Mouse (Mus musculus): ENCODE measurements around the gene Apom. TPM values are rescaled to one million over a fixed set of nuclear protein-coding genes. Genes with fewer than 3 reads are reported as not detected.

Gene Apom
- polyA plus RNA-seq, 1 experiment from 2014 or later, result 0.19 TPM

GRCm38 (mm10) chr17:35147922-35148639 lies 16.2 kb upstream of the Apom start:
- no peak overlapping the region for H3K4me2 ChIP-seq (replicated peaks; ENCODE audit: low read depth, low read length)
- DNase-seq (ENCODE audit: low spot score) (no peak), ATAC-seq (no peak)
- H3K4me1 ChIP-seq (ENCODE audit: insufficient read depth, low read depth, low read length), result no peaks in the 10 kb centered on the region
- no peaks in the 10 kb centered on the region for H3K9me3 ChIP-seq (ENCODE audit: low read length)
- whole genome bisulfite sequencing, result 55% methylated on average over 5 of the region's 5 CpGs
- H3K9ac ChIP-seq (replicated peaks; ENCODE audit: low read depth), result no peak overlapping the region
- H3K36me3 ChIP-seq (ENCODE audit: insufficient read depth, low read length), result peaks cover 69% of the 10 kb centered on the region
- no peak for TF ChIP-seq CTCF (IDR thresholded peaks at IDR 0.05)
- no peak for TF ChIP-seq EP300 (IDR thresholded peaks at IDR 0.05)
- no peak overlapping the region for H3K27ac ChIP-seq (ENCODE audit: low read length)
- no peaks in the 10 kb centered on the region for H3K27me3 ChIP-seq (replicated peaks; ENCODE audit: insufficient read depth, low read length)
- H3K4me3 ChIP-seq (ENCODE audit: low read depth, low read length), result no peak overlapping the region

DNA sequence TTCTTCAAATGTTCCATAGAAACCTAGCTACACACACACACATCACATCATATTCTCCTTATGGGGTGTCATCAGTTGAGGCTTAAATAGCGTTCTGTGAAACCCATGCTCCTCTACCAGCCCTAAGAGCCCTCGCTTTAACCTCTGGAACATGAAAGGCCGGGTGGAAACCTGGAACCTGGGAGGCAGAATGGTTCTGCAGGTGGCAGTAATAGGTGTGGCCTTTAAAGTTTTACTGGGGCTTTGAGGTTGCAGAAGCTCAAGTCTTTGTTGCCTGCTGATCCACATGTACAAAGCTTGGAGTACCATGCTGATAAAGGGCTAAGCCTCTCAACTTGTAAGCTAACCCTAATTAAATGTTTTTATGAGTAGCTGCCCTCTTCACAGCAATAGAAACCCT lies 15.5 kb upstream of the Apom start:
- Histone ChIP-seq H3K36me3 (ENCODE audit: insufficient read depth, low read length) (peaks cover 69% of the 10 kb centered on the region), H3K4me2 (replicated peaks; ENCODE audit: low read depth, low read length) (no peak overlapping the region), H3K9me3 (ENCODE audit: low read length) (no peaks in the 10 kb centered on the region), H3K27ac (ENCODE audit: low read length) (no peak overlapping the region), H3K9ac (replicated peaks; ENCODE audit: low read depth) (no peak overlapping the region), H3K27me3 (replicated peaks; ENCODE audit: insufficient read depth, low read length) (no peaks in the 10 kb centered on the region), H3K4me3 (ENCODE audit: low read depth, low read length) (no peak overlapping the region), H3K4me1 (ENCODE audit: insufficient read depth, low read depth, low read length) (no peaks in the 10 kb centered on the region)
- TF ChIP-seq EP300 (IDR thresholded peaks at IDR 0.05), result no peak
- TF ChIP-seq CTCF (IDR thresholded peaks at IDR 0.05), result no peak
- WGBS, result 63% methylated on average over 3 of the region's 3 CpGs
- ATAC-seq, result no peak
- no peak for DNase-seq (ENCODE audit: low spot score)

DNA sequence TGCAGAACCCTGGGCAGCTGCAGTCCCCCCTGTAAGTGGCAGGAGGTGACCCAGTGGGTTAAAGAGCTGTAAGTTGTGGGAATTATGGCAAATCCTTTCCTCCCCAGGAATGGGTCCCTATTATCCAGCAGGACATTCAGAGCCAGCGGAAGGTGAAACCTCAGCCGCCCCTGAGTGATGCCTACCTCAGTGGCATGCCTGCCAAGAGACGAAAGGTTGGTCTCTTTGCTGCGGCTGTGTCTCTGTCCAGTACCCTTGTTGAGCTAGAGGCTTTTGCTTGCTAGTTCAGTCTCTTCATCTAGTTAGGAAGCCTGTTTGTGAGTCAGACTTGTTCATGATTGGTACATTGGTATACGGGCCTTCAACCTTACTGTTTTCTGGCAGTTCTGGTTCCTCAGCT lies 14.3 kb upstream of the Apom start:
- 83% methylated on average over 5 of the region's 5 CpGs for WGBS
- DNase-seq (ENCODE audit: low spot score) (no peak), ATAC-seq (no peak)
- Histone ChIP-seq H3K9me3 (ENCODE audit: low read length) (no peaks in the 10 kb centered on the region), H3K4me3 (ENCODE audit: low read depth, low read length) (no peak overlapping the region), H3K27me3 (replicated peaks; ENCODE audit: insufficient read depth, low read length) (no peaks in the 10 kb centered on the region), H3K9ac (replicated peaks; ENCODE audit: low read depth) (no peak overlapping the region), H3K4me1 (ENCODE audit: insufficient read depth, low read depth, low read length) (no peaks in the 10 kb centered on the region), H3K4me2 (replicated peaks; ENCODE audit: low read depth, low read length) (no peak overlapping the region), H3K36me3 (ENCODE audit: insufficient read depth, low read length) (peaks cover 71% of the 10 kb centered on the region), H3K27ac (ENCODE audit: low read length) (no peak overlapping the region)
- TF ChIP-seq EP300 (IDR thresholded peaks at IDR 0.05) (no peak), CTCF (IDR thresholded peaks at IDR 0.05) (no peak)

- ATAC-seq, result no peak
- H3K9ac ChIP-seq (replicated peaks; ENCODE audit: low read depth), result no peak overlapping the region
Measured at GRCm38 (mm10) chr17:35141971-35142370, 10.1 kb upstream of the Apom start.

GRCm38 (mm10) chr17:35140490-35140996 lies 8.7 kb upstream of the Apom start:
- Histone ChIP-seq H3K4me2 (replicated peaks; ENCODE audit: low read depth, low read length) (no peak overlapping the region), H3K4me3 (ENCODE audit: low read depth, low read length) (no peak overlapping the region), H3K9ac (replicated peaks; ENCODE audit: low read depth) (no peak overlapping the region), H3K4me1 (ENCODE audit: insufficient read depth, low read depth, low read length) (no peaks in the 10 kb centered on the region; the same call in 1 of the 2 replicates), H3K36me3 (ENCODE audit: insufficient read depth, low read length) (peaks cover 61% of the 10 kb centered on the region), H3K9me3 (ENCODE audit: low read length) (no peaks in the 10 kb centered on the region), H3K27me3 (replicated peaks; ENCODE audit: insufficient read depth, low read length) (no peaks in the 10 kb centered on the region), H3K27ac (ENCODE audit: low read length) (no peak overlapping the region; the same call in 1 of the 2 replicates)
- WGBS, result 73% methylated on average over 16 of the region's 16 CpGs
- no peak for DNase-seq (ENCODE audit: low spot score)
- no peak for TF ChIP-seq EP300 (IDR thresholded peaks at IDR 0.05)
- no peak for TF ChIP-seq CTCF (IDR thresholded peaks at IDR 0.05)
- ATAC-seq, result no peak

More at GRCm38 (mm10) chr17:35141971-35142370, 10.1 kb upstream of the Apom start:
- Histone ChIP-seq H3K36me3 (ENCODE audit: insufficient read depth, low read length) (peaks cover 74% of the 10 kb centered on the region), H3K27ac (ENCODE audit: low read length) (no peak overlapping the region), H3K4me3 (ENCODE audit: low read depth, low read length) (no peak overlapping the region), H3K27me3 (replicated peaks; ENCODE audit: insufficient read depth, low read length) (no peaks in the 10 kb centered on the region), H3K4me1 (ENCODE audit: insufficient read depth, low read depth, low read length) (no peaks in the 10 kb centered on the region; the same call in 1 of the 2 replicates), H3K9me3 (ENCODE audit: low read length) (no peaks in the 10 kb centered on the region), H3K4me2 (replicated peaks; ENCODE audit: low read depth, low read length) (no peak overlapping the region)
- WGBS, result 81% methylated on average over 6 of the region's 6 CpGs
- no peak for DNase-seq (ENCODE audit: low spot score)
- TF ChIP-seq CTCF (IDR thresholded peaks at IDR 0.05) (no peak), EP300 (IDR thresholded peaks at IDR 0.05) (no peak)

- H3K27ac ChIP-seq (ENCODE audit: low read length), result no peak overlapping the region
- no peaks in the 10 kb centered on the region for H3K27me3 ChIP-seq (replicated peaks; ENCODE audit: insufficient read depth, low read length)
- no peak overlapping the region for H3K9ac ChIP-seq (replicated peaks; ENCODE audit: low read depth)
- H3K9me3 ChIP-seq (ENCODE audit: low read length), result no peaks in the 10 kb centered on the region
- DNase-seq (ENCODE audit: low spot score) (no peak), ATAC-seq (no peak)
- 67% methylated on average over 3 of the region's 3 CpGs for WGBS
- no peak overlapping the region for H3K4me3 ChIP-seq (ENCODE audit: low read depth, low read length)
- peaks cover 50% of the 10 kb centered on the region for H3K36me3 ChIP-seq (ENCODE audit: insufficient read depth, low read length)
- TF ChIP-seq EP300 (IDR thresholded peaks at IDR 0.05) (no peak), CTCF (IDR thresholded peaks at IDR 0.05) (no peak)
- H3K4me2 ChIP-seq (replicated peaks; ENCODE audit: low read depth, low read length), result no peak overlapping the region
- H3K4me1 ChIP-seq (ENCODE audit: insufficient read depth, low read depth, low read length), result no peaks in the 10 kb centered on the region; the same call in 1 of the 2 replicates
Measured at GRCm38 (mm10) chr17:35139269-35139668, 7.4 kb upstream of the Apom start.
